Mouse (Mus musculus) cerebellum, postnatal 25 days (tissue): ENCODE data around the gene Aga.
"Not testable (repeated sequence)": the region's sequence is repeated elsewhere in the genome, so short reads cannot be mapped to it uniquely, and the experiment has no call there.

Source experiments
- DNase-seq, 2 experiments: peaks; one replicate each; pipeline ENCODE4 v3.0.0; 2021; ENCODE audit warnings: mixed read lengths in 2 of 2

Aga gene

GRCm38 (mm10) chr8:53511551-53512127, at the start of gene Aga:
TSS of gene Aga (plus strand) at chr8:53511727.
- peak; percentile 90 for DNase-seq

- DNase-seq: no peak
Measured at GRCm38 (mm10) chr8:53489063-53489462, 22.5 kb upstream of the Aga start.

DNA sequence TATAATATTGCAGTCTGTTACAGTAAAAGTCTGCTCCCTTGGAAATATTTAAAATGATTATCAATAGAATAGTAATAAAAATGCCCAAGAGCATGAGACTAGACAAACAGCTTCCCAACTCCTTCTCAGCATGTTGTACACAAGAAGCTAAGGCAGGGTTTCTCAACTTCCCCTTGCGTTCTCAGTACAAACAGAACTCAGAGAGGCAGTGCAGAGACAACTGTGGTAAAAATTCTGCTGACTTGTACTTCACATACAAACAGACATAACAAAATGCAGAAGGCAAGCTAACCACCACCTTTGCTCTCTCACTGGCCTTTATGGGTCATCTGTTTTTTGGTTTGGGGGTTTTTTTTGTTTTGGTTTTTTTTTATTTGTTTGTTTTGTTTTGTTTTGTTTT, 15.3 kb upstream of the Aga start:
- no peak for DNase-seq

DNA sequence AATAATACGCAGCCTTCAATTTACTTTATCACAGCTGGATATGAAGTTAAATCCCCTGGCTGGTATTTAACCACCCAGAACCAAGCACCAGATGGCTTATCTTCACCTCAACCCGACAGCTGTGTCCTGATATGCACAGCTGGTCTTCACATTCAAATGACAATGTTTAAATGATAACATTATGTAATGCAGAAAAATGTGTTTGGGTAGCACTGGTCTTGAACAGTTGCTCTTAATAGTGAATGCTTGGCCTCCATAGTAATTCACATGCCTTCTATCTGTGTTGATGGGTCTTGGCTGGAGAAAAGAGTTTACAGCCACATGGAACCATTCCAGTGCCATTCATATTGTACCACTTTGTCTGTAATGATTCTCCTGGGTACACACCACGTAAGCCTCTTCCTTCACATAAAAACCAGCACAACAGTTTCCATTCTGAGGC, 14.6 kb upstream of the Aga start:
- DNase-seq: no peak

DNA sequence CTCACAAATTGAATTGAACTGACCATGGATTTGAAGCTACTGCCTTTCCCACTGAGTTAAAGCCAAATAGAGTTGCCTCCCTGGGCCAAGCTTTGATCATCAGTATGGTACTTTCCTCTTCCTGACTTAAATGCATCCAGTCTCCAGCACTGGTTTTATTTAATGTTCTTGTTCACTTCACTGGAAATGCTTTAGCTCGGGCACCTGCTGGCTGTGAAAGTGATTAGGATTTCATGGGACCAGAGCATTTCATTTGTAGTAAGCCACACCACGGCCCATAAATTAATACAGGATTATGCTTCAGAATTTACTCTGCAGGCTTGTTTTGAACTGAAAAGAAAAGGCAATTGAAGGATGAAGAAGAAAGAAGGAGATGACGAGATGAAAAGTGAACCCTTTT, 26.5 kb downstream of the Aga start:
- DNase-seq: not testable (repeated sequence)

- no peak for DNase-seq
Measured at GRCm38 (mm10) chr8:53539585-53539984, 28.1 kb downstream of the Aga start.

GRCm38 (mm10) chr8:53562441-53563040, 51.0 kb downstream of the Aga start:
- DNase-seq: no peak

- no peak for DNase-seq
Measured at GRCm38 (mm10) chr8:53566223-53566622, 54.7 kb downstream of the Aga start.
